Mouse (Mus musculus) hindbrain, embryonic 13.5 days (tissue): ENCODE measurements around the gene Hmg20a. TPM values are rescaled to one million over a fixed set of nuclear protein-coding genes. Genes with fewer than 3 reads are reported as not detected.

Experiments used
- ATAC-seq: fragments of 200-750 bp; cut with Nextera tagmentation; 2 replicates; pipeline ENCODE4 v1.8.0; 2017; ENCODE audit warnings: moderate TSS enrichment; ENCODE audit not compliant: low FRiP score
- H3K27ac ChIP-seq: fragments of 300-500 bp; sonication (generic); 2 replicates; pipeline ENCODE4 v1.5.1; 2015; ENCODE audit warnings: inconsistent platforms, mild to moderate bottlenecking, moderate library complexity
- H3K27me3 ChIP-seq: fragments of 300-500 bp; sonication (generic); 2 replicates; pipeline ENCODE4 v1.6.1; 2015; ENCODE audit warnings: mild to moderate bottlenecking, inconsistent platforms
- H3K36me3 ChIP-seq: fragments of 300-500 bp; sonication (generic); 2 replicates; pipeline ENCODE4 v1.6.1; 2015; ENCODE audit warnings: mild to moderate bottlenecking, inconsistent platforms
- H3K4me1 ChIP-seq: fragments of 300-500 bp; sonication (generic); replicated peaks from 2 replicates; pipeline ENCODE4 v1.6.1; 2015; ENCODE audit warnings: inconsistent platforms
- H3K4me2 ChIP-seq: fragments of 300-500 bp; sonication (generic); 2 replicates; pipeline ENCODE4 v1.6.1; 2015; ENCODE audit warnings: inconsistent platforms, mild to moderate bottlenecking, moderate library complexity
- H3K4me3 ChIP-seq: fragments of 300-500 bp; sonication (generic); 2 replicates; pipeline ENCODE4 v1.5.1; 2015; ENCODE audit warnings: mild to moderate bottlenecking, inconsistent platforms
- H3K9ac ChIP-seq: fragments of 300-500 bp; sonication (generic); 2 replicates; pipeline ENCODE4 v1.6.1; 2015; ENCODE audit warnings: mild to moderate bottlenecking, inconsistent platforms
- H3K9me3 ChIP-seq: fragments of 300-500 bp; sonication (generic); 2 replicates; pipeline ENCODE4 v1.6.1; 2016; ENCODE audit warnings: inconsistent platforms
- WGBS: fragments of 180-500 bp; shearing (Covaris S2); methylation state at CpG from one replicate; pipeline ENCODE4 v1.1.7; 2015; 5-methylcytosine and 5-hydroxymethylcytosine counted together
- polyA plus RNA-seq: library from polyadenylated mRNA; unstranded; fragments of >200 nt; fragmentation: Nextera tagmentation; extraction: Ambion mirVana; gene quantifications from 2 replicates; pipeline ENCODE4 v1.2.1, GENCODE M21; 2015

The Hmg20a gene
- polyA plus RNA-seq, 1 experiment from 2014 or later = 81.9 TPM

DNA sequence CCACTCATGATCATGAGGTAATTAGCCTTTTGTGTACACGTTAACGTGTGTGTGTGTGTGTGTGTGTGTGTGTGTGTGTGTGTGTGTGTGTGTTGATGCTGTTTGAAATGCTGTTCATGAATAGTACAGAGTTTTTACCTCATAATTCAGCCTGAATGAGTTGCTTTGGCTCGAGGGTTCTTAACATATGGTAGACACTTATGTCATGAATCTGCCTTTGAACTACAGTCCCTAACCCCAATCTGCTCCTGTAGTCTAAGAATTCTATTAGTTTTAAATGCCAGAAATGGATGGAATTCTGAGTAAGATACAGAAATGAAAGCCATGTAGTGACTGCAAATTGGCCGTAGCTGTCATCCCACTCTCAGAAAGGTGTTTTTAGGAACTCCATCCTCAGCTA is 64.2 kb downstream of the Hmg20a start:
- WGBS = 82% methylated on average over 4 of the region's 4 CpGs
- Histone ChIP-seq H3K36me3 (peaks cover 32% of the 10 kb centered on the region), H3K27me3 (no peaks in the 10 kb centered on the region), H3K9ac (no peak overlapping the region), H3K9me3 (no peaks in the 10 kb centered on the region), H3K4me2 (no peak overlapping the region), H3K4me1 (peaks cover 6% of the 10 kb centered on the region; the same call in 1 of the 2 replicates), H3K27ac (no peak overlapping the region), H3K4me3 (no peak overlapping the region)
- no peak for ATAC-seq

DNA sequence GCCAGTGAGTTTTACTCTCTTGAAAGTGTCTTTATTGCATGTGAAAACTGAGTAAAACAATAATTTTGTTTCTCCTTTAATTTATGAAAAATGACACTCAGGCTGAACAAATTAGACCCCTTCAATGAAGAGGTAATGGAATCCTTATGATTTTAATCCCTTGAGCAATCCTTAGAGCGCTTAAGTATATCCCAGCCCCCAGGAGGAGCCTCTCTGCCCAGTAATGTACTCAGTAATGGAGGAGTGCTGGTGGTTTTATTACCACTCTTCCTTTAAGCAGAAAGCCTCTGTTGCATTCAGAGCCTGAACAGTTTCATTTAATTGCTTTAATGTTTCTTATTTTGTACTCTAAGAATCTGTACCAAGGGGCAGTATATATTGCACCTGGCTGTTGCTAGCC is 67.0 kb downstream of the Hmg20a start:
- Histone ChIP-seq H3K27me3 (no peaks in the 10 kb centered on the region), H3K4me2 (no peak overlapping the region), H3K36me3 (peaks cover 49% of the 10 kb centered on the region), H3K4me3 (no peak overlapping the region), H3K9ac (no peak overlapping the region), H3K9me3 (no peaks in the 10 kb centered on the region), H3K4me1 (peaks cover 6% of the 10 kb centered on the region; the same call in 1 of the 2 replicates), H3K27ac (peak overlapping the region; percentile 55)
- ATAC-seq = no peak
- 72% methylated on average over 1 of the region's 1 CpGs for WGBS

DNA sequence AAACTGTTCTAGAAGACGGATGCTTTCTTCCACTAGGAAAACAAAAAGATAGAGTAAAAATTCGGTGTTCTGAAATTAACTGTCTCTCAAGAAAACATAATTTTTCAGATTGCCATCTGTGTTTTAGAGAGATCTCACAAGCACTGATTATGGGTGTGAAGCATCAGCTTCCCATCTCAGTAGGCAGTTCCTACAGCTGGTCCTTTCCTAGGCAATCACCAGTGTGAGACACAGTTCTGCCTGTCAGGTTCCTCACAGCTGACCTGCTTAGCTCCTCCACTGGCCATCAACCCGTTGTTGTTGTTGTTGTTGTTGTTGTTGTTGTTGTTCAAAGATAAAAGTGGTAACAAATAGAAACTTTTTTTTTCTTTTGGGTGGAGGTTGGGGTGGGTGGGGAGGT is 67.7 kb downstream of the Hmg20a start:
- Histone ChIP-seq H3K9ac (no peak overlapping the region), H3K27ac (no peak overlapping the region), H3K9me3 (no peaks in the 10 kb centered on the region), H3K4me3 (no peak overlapping the region), H3K4me2 (no peak overlapping the region), H3K36me3 (peaks cover 51% of the 10 kb centered on the region), H3K27me3 (no peaks in the 10 kb centered on the region), H3K4me1 (peaks cover 6% of the 10 kb centered on the region; the same call in 1 of the 2 replicates)
- no peak for ATAC-seq
- WGBS = 90% methylated on average over 3 of the region's 3 CpGs

GRCm38 (mm10) chr9:56487651-56488050 is 69.2 kb downstream of the Hmg20a start:
- 94% methylated on average over 3 of the region's 3 CpGs for WGBS
- ATAC-seq = no peak
- no peak overlapping the region for H3K9ac ChIP-seq
- peaks cover 12% of the 10 kb centered on the region; the same call in 1 of the 2 replicates for H3K4me1 ChIP-seq
- H3K9me3 ChIP-seq = no peaks in the 10 kb centered on the region
- H3K36me3 ChIP-seq = peaks cover 52% of the 10 kb centered on the region
- no peak overlapping the region for H3K4me3 ChIP-seq
- no peak overlapping the region for H3K4me2 ChIP-seq
- H3K27ac ChIP-seq = no peak overlapping the region
- no peaks in the 10 kb centered on the region for H3K27me3 ChIP-seq

GRCm38 (mm10) chr9:56492391-56492790 is 74.0 kb downstream of the Hmg20a start:
- 48% methylated on average over 3 of the region's 3 CpGs for WGBS
- Histone ChIP-seq H3K27me3 (no peaks in the 10 kb centered on the region), H3K4me3 (no peak overlapping the region), H3K4me2 (no peak overlapping the region), H3K4me1 (peaks cover 29% of the 10 kb centered on the region), H3K9ac (no peak overlapping the region), H3K9me3 (no peaks in the 10 kb centered on the region), H3K27ac (peak overlapping the region; percentile 36), H3K36me3 (peaks cover 60% of the 10 kb centered on the region)
- no peak; the same call in 1 of the 2 replicates for ATAC-seq

- Histone ChIP-seq H3K4me2 (no peak overlapping the region), H3K27me3 (no peaks in the 10 kb centered on the region), H3K4me1 (peaks cover 30% of the 10 kb centered on the region), H3K36me3 (peaks cover 60% of the 10 kb centered on the region), H3K9ac (no peak overlapping the region), H3K4me3 (no peak overlapping the region), H3K9me3 (no peaks in the 10 kb centered on the region), H3K27ac (0 out of 2 replicates have a peak overlapping the region, but pooled peaks have one; percentile 36)
- WGBS = 14% methylated on average over 1 of the region's 1 CpGs
- peak; percentile 40; the same call in 1 of the 2 replicates for ATAC-seq
These were observed 74.5 kb downstream of the Hmg20a start for GRCm38 (mm10) chr9:56492916-56493315.

DNA sequence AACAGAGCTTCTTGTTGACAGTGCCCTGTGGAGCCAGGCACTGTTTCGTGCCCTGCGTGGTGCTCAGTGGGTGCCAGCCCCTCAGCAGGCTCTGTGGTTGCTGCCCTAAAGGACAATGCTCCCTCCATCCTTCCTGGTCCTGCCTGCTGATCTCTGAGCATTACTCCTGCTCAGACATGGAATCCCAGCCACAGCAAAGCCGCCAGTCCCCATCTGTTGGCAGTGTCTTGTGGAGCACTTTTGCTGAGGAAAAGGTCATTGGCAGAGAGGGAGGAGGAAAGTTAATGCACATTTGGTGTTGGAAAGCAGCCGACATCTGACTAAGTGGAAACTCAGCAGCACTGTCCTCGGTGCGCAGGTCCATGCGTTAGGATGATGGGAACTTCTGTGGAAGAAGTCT is 76.7 kb downstream of the Hmg20a start:
- Histone ChIP-seq H3K9me3 (no peaks in the 10 kb centered on the region), H3K27ac (peak overlapping the region; percentile 70; the same call in 1 of the 2 replicates), H3K36me3 (peaks cover 41% of the 10 kb centered on the region), H3K27me3 (no peaks in the 10 kb centered on the region), H3K4me3 (no peak overlapping the region), H3K9ac (no peak overlapping the region), H3K4me1 (peaks cover 34% of the 10 kb centered on the region), H3K4me2 (no peak overlapping the region)
- 31% methylated on average over 7 of the region's 7 CpGs for WGBS
- ATAC-seq = 0 out of 2 replicates have a peak, but pooled peaks have one; percentile 21

DNA sequence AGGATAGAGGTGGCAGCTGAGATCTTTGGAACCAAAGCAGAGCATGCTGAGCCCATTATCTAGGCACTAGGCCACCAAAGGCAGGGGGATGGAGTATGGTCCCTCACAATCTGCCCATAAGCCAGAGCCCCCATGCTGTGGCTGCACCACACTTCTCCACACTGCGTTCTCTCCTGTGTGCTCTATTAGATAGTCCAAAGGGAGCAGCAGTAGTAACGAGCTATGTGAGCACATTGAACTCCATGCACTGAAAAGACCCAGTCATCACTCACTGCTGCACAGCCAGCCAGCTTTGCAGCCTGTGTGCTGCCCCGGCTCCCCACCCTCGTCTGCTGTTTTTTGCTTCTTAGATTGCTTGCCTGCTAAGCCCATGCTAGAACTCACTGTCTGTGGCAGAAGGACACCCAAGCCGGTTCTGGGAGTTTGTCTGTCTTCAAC is 77.4 kb downstream of the Hmg20a start:
- Histone ChIP-seq H3K4me2 (no peak overlapping the region), H3K27me3 (no peaks in the 10 kb centered on the region), H3K4me1 (peaks cover 34% of the 10 kb centered on the region), H3K9me3 (no peaks in the 10 kb centered on the region), H3K27ac (peak overlapping the region; percentile 70), H3K9ac (peak overlapping the region; percentile 25; the same call in 1 of the 2 replicates), H3K4me3 (no peak overlapping the region), H3K36me3 (peaks cover 35% of the 10 kb centered on the region)
- no peak for ATAC-seq
- 27% methylated on average over 5 of the region's 5 CpGs for WGBS

GRCm38 (mm10) chr9:56496567-56496966 is 78.2 kb downstream of the Hmg20a start:
- Histone ChIP-seq H3K9ac (0 out of 2 replicates have a peak overlapping the region, but pooled peaks have one; percentile 29), H3K27ac (peak overlapping the region; percentile 70), H3K9me3 (no peaks in the 10 kb centered on the region), H3K4me1 (peaks cover 39% of the 10 kb centered on the region), H3K27me3 (no peaks in the 10 kb centered on the region), H3K4me2 (no peak overlapping the region), H3K4me3 (no peak overlapping the region), H3K36me3 (peaks cover 27% of the 10 kb centered on the region)
- ATAC-seq = no peak
- WGBS = 92% methylated on average over 5 of the region's 5 CpGs

DNA sequence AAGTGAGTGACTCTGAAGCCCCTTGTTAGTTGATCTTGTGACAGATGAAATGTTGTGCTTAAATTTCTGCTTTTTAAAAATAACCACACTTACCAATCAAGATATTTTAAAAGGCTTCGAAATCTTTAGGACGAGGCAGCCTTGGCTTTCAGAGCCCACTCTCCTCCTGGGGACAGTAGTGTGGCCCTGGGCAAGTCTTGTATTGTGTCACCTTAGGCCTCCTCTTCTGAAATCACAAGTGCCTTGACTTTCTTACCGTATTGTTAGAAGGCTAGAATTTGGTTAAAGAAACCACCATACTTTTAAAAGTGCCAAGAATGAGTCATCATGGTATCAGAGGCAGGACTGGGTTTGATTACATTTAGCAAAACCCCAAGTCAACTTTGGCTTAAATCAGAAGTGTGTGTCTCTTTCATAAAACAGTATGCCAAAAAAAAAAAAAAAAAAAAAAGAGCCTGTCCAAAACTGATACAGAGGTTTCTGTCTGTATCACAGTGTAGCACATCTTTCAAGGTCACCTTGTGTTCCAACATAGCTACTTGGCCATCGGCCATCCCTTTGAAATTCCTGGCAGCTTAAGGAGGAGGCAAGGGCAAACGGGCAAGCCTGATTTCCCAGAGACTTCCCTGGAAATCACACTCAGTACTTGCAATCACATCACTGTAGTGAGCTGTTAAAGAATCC is 78.9 kb downstream of the Hmg20a start:
- ATAC-seq = no peak
- Histone ChIP-seq H3K9ac (no peak overlapping the region), H3K9me3 (no peaks in the 10 kb centered on the region), H3K27me3 (no peaks in the 10 kb centered on the region), H3K4me3 (no peak overlapping the region), H3K36me3 (peaks cover 20% of the 10 kb centered on the region), H3K4me1 (peaks cover 41% of the 10 kb centered on the region), H3K27ac (no peak overlapping the region), H3K4me2 (no peak overlapping the region)
- WGBS = 76% methylated on average over 5 of the region's 5 CpGs

GRCm38 (mm10) chr9:56499324-56500067 is 81.1 kb downstream of the Hmg20a start:
- ATAC-seq = no peak
- Histone ChIP-seq H3K9me3 (no peaks in the 10 kb centered on the region), H3K4me2 (no peak overlapping the region), H3K27ac (no peak overlapping the region), H3K36me3 (peaks cover 15% of the 10 kb centered on the region), H3K9ac (no peak overlapping the region), H3K4me3 (no peak overlapping the region), H3K4me1 (peaks cover 55% of the 10 kb centered on the region), H3K27me3 (no peaks in the 10 kb centered on the region)
- WGBS = 81% methylated on average over 8 of the region's 8 CpGs

DNA sequence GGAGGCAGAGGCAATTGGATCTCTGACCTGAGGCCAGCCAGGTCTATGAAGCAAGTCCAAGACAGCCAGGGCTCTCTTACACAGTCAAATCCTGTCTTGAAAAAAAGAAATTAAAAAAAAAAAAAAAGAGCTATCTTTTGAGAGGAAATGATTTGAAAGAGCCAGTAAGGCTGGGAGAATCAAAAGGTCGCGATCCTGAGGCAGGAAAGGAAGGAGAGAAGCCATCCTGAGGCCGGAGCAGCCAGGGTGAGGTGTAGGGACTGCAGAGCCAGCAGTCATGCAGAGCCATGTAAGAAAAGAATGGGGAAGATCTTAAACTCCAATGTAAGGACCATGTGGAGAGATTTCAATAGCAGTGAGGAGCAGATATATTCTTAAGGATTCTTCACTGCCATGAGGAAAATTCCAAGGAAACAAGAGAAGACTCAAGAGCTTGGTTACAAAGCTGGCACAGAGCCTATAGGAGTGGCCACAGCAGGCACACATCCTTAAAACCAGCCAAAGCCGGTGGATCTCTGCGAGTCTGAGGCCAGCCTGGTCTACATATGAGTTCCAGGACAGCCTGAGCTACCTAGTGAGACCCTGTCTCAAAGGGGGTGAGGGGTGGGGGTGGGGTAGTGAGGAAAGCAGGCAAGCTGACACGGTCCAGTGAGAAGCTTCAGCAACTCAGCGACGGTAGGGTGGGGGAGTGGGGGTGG is 82.6 kb downstream of the Hmg20a start:
- Histone ChIP-seq H3K27ac (no peak overlapping the region), H3K4me1 (peaks cover 56% of the 10 kb centered on the region), H3K9me3 (no peaks in the 10 kb centered on the region), H3K36me3 (peaks cover 6% of the 10 kb centered on the region; the same call in 1 of the 2 replicates), H3K4me3 (no peak overlapping the region), H3K27me3 (no peaks in the 10 kb centered on the region), H3K4me2 (no peak overlapping the region), H3K9ac (no peak overlapping the region)
- no peak for ATAC-seq
- 63% methylated on average over 8 of the region's 8 CpGs for WGBS
